Mouse (Mus musculus) lung, embryonic 15.5 days (tissue): ENCODE measurements at regions not wholly inside any gene's neighbourhood (a gene's known extent, or its start where the extent isn't known, plus 50 kb on each side); places are given as distances from the start of the nearest gene placed in this dataset.

Source experiments
- ATAC-seq: fragments of 200-750 bp; cut with Nextera tagmentation; 2 replicates; pipeline ENCODE4 v1.8.0; 2017; ENCODE audit warnings: moderate number of reproducible peaks, borderline replicate concordance; ENCODE audit not compliant: low FRiP score, low TSS enrichment; ENCODE audit errors: extremely low read depth
- H3K27ac ChIP-seq: fragments of 300-500 bp; sonication (generic); 2 replicates; pipeline ENCODE4 v1.5.1; 2015; ENCODE audit warnings: moderate library complexity, mild to moderate bottlenecking, inconsistent platforms
- H3K27me3 ChIP-seq: fragments of 300-500 bp; sonication (generic); 2 replicates; pipeline ENCODE4 v1.6.1; 2015; ENCODE audit warnings: inconsistent platforms
- H3K36me3 ChIP-seq: fragments of 300-500 bp; sonication (generic); 2 replicates; pipeline ENCODE4 v1.6.1; 2015; ENCODE audit warnings: inconsistent platforms
- H3K4me1 ChIP-seq: fragments of 300-500 bp; sonication (generic); 2 replicates; pipeline ENCODE4 v1.6.1; 2015; ENCODE audit warnings: inconsistent platforms
- H3K4me2 ChIP-seq: fragments of 300-500 bp; sonication (generic); 2 replicates; pipeline ENCODE4 v1.6.1; 2015; ENCODE audit warnings: inconsistent platforms, mild to moderate bottlenecking, moderate library complexity
- H3K4me3 ChIP-seq: fragments of 300-500 bp; sonication (generic); 2 replicates; pipeline ENCODE4 v1.5.1; 2015; ENCODE audit warnings: mild to moderate bottlenecking, inconsistent platforms
- H3K9ac ChIP-seq: fragments of 300-500 bp; sonication (generic); 2 replicates; pipeline ENCODE4 v1.6.1; 2015; ENCODE audit warnings: inconsistent platforms
- H3K9me3 ChIP-seq: fragments of 300-500 bp; sonication (generic); 2 replicates; pipeline ENCODE4 v1.6.1; 2016; ENCODE audit warnings: inconsistent platforms
- WGBS: fragments of 180-500 bp; shearing (Covaris S2); methylation state at CpG from one replicate; pipeline ENCODE4 v1.1.7; 2015; 5-methylcytosine and 5-hydroxymethylcytosine counted together

- Histone ChIP-seq H3K4me3 (no peak overlapping the region), H3K4me2 (no peak overlapping the region), H3K36me3 (no peaks in the 10 kb centered on the region), H3K27ac (no peak overlapping the region), H3K9ac (no peak overlapping the region), H3K4me1 (peaks cover 6% of the 10 kb centered on the region; the same call in 1 of the 2 replicates), H3K27me3 (no peaks in the 10 kb centered on the region), H3K9me3 (no peaks in the 10 kb centered on the region)
- no peak for ATAC-seq
- WGBS, result 55% methylated on average over 7 of the region's 7 CpGs
Measured at GRCm38 (mm10) chr5:75754356-75754755, 179.6 kb downstream of the Kit start.

GRCm38 (mm10) chr5:75745311-75745710 lies 170.6 kb downstream of the Kit start:
- 64% methylated on average over 9 of the region's 9 CpGs for WGBS
- no peaks in the 10 kb centered on the region for H3K4me1 ChIP-seq
- H3K27me3 ChIP-seq, result no peaks in the 10 kb centered on the region
- no peaks in the 10 kb centered on the region for H3K36me3 ChIP-seq
- H3K9me3 ChIP-seq, result no peaks in the 10 kb centered on the region
- H3K4me2 ChIP-seq, result no peak overlapping the region
- no peak overlapping the region for H3K4me3 ChIP-seq
- no peak overlapping the region for H3K9ac ChIP-seq
- H3K27ac ChIP-seq, result no peak overlapping the region
- ATAC-seq, result no peak

GRCm38 (mm10) chr5:75744475-75745045 lies 169.8 kb downstream of the Kit start:
- WGBS, result 29% methylated on average over 6 of the region's 6 CpGs
- Histone ChIP-seq H3K4me3 (no peak overlapping the region), H3K36me3 (no peaks in the 10 kb centered on the region), H3K4me1 (no peaks in the 10 kb centered on the region), H3K27ac (no peak overlapping the region), H3K4me2 (no peak overlapping the region), H3K27me3 (no peaks in the 10 kb centered on the region), H3K9ac (no peak overlapping the region), H3K9me3 (no peaks in the 10 kb centered on the region)
- ATAC-seq, result no peak

GRCm38 (mm10) chr5:75739336-75739735 lies 164.6 kb downstream of the Kit start:
- Histone ChIP-seq H3K27me3 (no peaks in the 10 kb centered on the region), H3K27ac (no peak overlapping the region), H3K9ac (no peak overlapping the region), H3K9me3 (no peaks in the 10 kb centered on the region), H3K4me2 (no peak overlapping the region), H3K36me3 (no peaks in the 10 kb centered on the region), H3K4me3 (no peak overlapping the region), H3K4me1 (no peaks in the 10 kb centered on the region)
- no peak for ATAC-seq
- 77% methylated on average over 8 of the region's 8 CpGs for WGBS

- H3K27ac ChIP-seq, result no peak overlapping the region
- H3K4me2 ChIP-seq, result no peak overlapping the region
- H3K4me1 ChIP-seq, result no peaks in the 10 kb centered on the region
- no peaks in the 10 kb centered on the region for H3K9me3 ChIP-seq
- ATAC-seq, result no peak
- no peak overlapping the region for H3K9ac ChIP-seq
- no peaks in the 10 kb centered on the region for H3K27me3 ChIP-seq
- WGBS, result 66% methylated on average over 2 of the region's 2 CpGs
- H3K36me3 ChIP-seq, result no peaks in the 10 kb centered on the region
- H3K4me3 ChIP-seq, result no peak overlapping the region
Measured at GRCm38 (mm10) chr5:75738445-75738844, 163.7 kb downstream of the Kit start.

- Histone ChIP-seq H3K4me3 (no peak overlapping the region), H3K27me3 (no peaks in the 10 kb centered on the region), H3K4me2 (no peak overlapping the region), H3K9me3 (no peaks in the 10 kb centered on the region), H3K9ac (no peak overlapping the region), H3K36me3 (no peaks in the 10 kb centered on the region), H3K27ac (no peak overlapping the region), H3K4me1 (no peaks in the 10 kb centered on the region)
- ATAC-seq, result no peak
- 82% methylated on average over 7 of the region's 7 CpGs for WGBS
Measured at GRCm38 (mm10) chr5:75737752-75738151, 163.0 kb downstream of the Kit start.

- Histone ChIP-seq H3K4me1 (no peaks in the 10 kb centered on the region), H3K36me3 (no peaks in the 10 kb centered on the region), H3K4me2 (no peak overlapping the region), H3K4me3 (no peak overlapping the region), H3K9ac (no peak overlapping the region), H3K27ac (no peak overlapping the region), H3K9me3 (no peaks in the 10 kb centered on the region), H3K27me3 (no peaks in the 10 kb centered on the region)
- no peak for ATAC-seq
Measured at GRCm38 (mm10) chr5:75736318-75736717, 161.6 kb downstream of the Kit start.

GRCm38 (mm10) chr5:75734508-75734907 lies 159.8 kb downstream of the Kit start:
- Histone ChIP-seq H3K4me2 (no peak overlapping the region), H3K4me3 (no peak overlapping the region)

GRCm38 (mm10) chr5:75734043-75734442 lies 159.3 kb downstream of the Kit start:
- Histone ChIP-seq H3K27me3 (no peaks in the 10 kb centered on the region), H3K4me3 (no peak overlapping the region), H3K9me3 (no peaks in the 10 kb centered on the region), H3K9ac (no peak overlapping the region), H3K4me2 (no peak overlapping the region), H3K27ac (no peak overlapping the region), H3K36me3 (no peaks in the 10 kb centered on the region), H3K4me1 (no peaks in the 10 kb centered on the region)
- WGBS, result 77% methylated on average over 6 of the region's 6 CpGs
- no peak for ATAC-seq

More at GRCm38 (mm10) chr5:75734508-75734907, 159.8 kb downstream of the Kit start:
- H3K27me3 ChIP-seq, result no peaks in the 10 kb centered on the region
- no peak overlapping the region for H3K9ac ChIP-seq
- H3K27ac ChIP-seq, result no peak overlapping the region
- H3K36me3 ChIP-seq, result no peaks in the 10 kb centered on the region
- H3K9me3 ChIP-seq, result no peaks in the 10 kb centered on the region
- 76% methylated on average over 14 of the region's 14 CpGs for WGBS
- H3K4me1 ChIP-seq, result no peaks in the 10 kb centered on the region
- no peak for ATAC-seq

GRCm38 (mm10) chr5:75731236-75731635 lies 156.5 kb downstream of the Kit start:
- H3K4me2 ChIP-seq, result no peak overlapping the region
- H3K36me3 ChIP-seq, result no peaks in the 10 kb centered on the region
- H3K4me3 ChIP-seq, result no peak overlapping the region
- no peaks in the 10 kb centered on the region for H3K9me3 ChIP-seq
- ATAC-seq, result no peak
- no peaks in the 10 kb centered on the region for H3K4me1 ChIP-seq
- no peak overlapping the region for H3K27ac ChIP-seq
- no peak overlapping the region for H3K9ac ChIP-seq
- H3K27me3 ChIP-seq, result no peaks in the 10 kb centered on the region
- 74% methylated on average over 4 of the region's 4 CpGs for WGBS

GRCm38 (mm10) chr5:75730698-75731097 lies 156.0 kb downstream of the Kit start:
- 43% methylated on average over 3 of the region's 3 CpGs for WGBS
- Histone ChIP-seq H3K4me2 (no peak overlapping the region), H3K27ac (no peak overlapping the region), H3K27me3 (no peaks in the 10 kb centered on the region), H3K4me3 (no peak overlapping the region), H3K9ac (no peak overlapping the region), H3K9me3 (no peaks in the 10 kb centered on the region), H3K36me3 (no peaks in the 10 kb centered on the region), H3K4me1 (no peaks in the 10 kb centered on the region)
- no peak for ATAC-seq

- H3K4me1 ChIP-seq, result no peaks in the 10 kb centered on the region
- H3K9ac ChIP-seq, result no peak overlapping the region
- no peaks in the 10 kb centered on the region for H3K27me3 ChIP-seq
- WGBS, result 66% methylated on average over 2 of the region's 2 CpGs
- no peak overlapping the region for H3K4me2 ChIP-seq
- no peak overlapping the region for H3K27ac ChIP-seq
- no peaks in the 10 kb centered on the region for H3K36me3 ChIP-seq
- no peak for ATAC-seq
- no peaks in the 10 kb centered on the region for H3K9me3 ChIP-seq
- no peak overlapping the region for H3K4me3 ChIP-seq
Measured at GRCm38 (mm10) chr5:75721291-75721690, 146.6 kb downstream of the Kit start.
